Mouse (Mus musculus) lung, adult 2 months (tissue): ENCODE results near the gene Gm49661. TPM values are rescaled to one million over a fixed set of nuclear protein-coding genes. Genes with fewer than 3 reads are reported as not detected.

Experiments used
- DNase-seq: peaks from one replicate; pipeline ENCODE4 v3.0.0; 2022
- H3K4me1 ChIP-seq: fragments of 200-500 bp; 2 replicates; pipeline ENCODE4 v1.6.1; 2011; ENCODE audit warnings: low read length; ENCODE audit not compliant: control insufficient read depth, insufficient read depth
- H3K4me3 ChIP-seq: fragments of 200-500 bp; replicated peaks from 2 replicates; pipeline ENCODE3; 2011; ENCODE audit warnings: low read depth, mild to moderate bottlenecking, control low read depth, low read length; ENCODE audit errors: extremely low read depth
- CTCF ChIP-seq: fragments of 200-500 bp; IDR thresholded peaks from 2 replicates; pipeline ENCODE4 v1.5.1; 2011; ENCODE audit warnings: mild to moderate bottlenecking, low read length, control low read depth; ENCODE audit not compliant: insufficient read depth
- POLR2A ChIP-seq: fragments of 200-500 bp; IDR thresholded peaks from 2 replicates; pipeline ENCODE4 v1.6.1; 2011; ENCODE audit warnings: low read depth, mild to moderate bottlenecking, control low read depth, low read length, borderline replicate concordance; ENCODE audit errors: extremely low read depth
- WGBS: fragments of 180-500 bp; shearing (Covaris S2); methylation state at CpG from one replicate; pipeline ENCODE4 v1.1.7; 2018; 5-methylcytosine and 5-hydroxymethylcytosine counted together
- polyA plus RNA-seq: library from polyadenylated mRNA; depleted of rRNA; stranded (reverse); fragments of >200 nt; gene quantifications from 2 replicates; pipeline ENCODE4 v1.2.3, GENCODE M21; 2012

Gene Gm49661
- polyA plus RNA-seq, 1 experiment: not detected

GRCm38 (mm10) chr8:84977435-84978247 is 8.4 kb upstream of the Gm49661 start:
- DNase-seq: no peak
- under 1% methylated on average over 70 of the region's 70 CpGs for WGBS
- H3K4me1 ChIP-seq: peaks cover 34% of the 10 kb centered on the region

GRCm38 (mm10) chr8:84976763-84977434 is 7.7 kb upstream of the Gm49661 start:
- no peak for TF ChIP-seq POLR2A
- no peak for TF ChIP-seq CTCF
- Histone ChIP-seq H3K4me1 (peaks cover 27% of the 10 kb centered on the region), H3K4me3 (peak overlapping the region; percentile 71)
- peak; percentile 77 for DNase-seq
- WGBS: 1% methylated on average over 25 of the region's 25 CpGs

More at GRCm38 (mm10) chr8:84977435-84978247, 8.4 kb upstream of the Gm49661 start:
- TF ChIP-seq CTCF (no peak), POLR2A (peak; percentile 65; the same call in 1 of the 2 replicates)
- H3K4me3 ChIP-seq: peak overlapping the region; percentile 71

DNA sequence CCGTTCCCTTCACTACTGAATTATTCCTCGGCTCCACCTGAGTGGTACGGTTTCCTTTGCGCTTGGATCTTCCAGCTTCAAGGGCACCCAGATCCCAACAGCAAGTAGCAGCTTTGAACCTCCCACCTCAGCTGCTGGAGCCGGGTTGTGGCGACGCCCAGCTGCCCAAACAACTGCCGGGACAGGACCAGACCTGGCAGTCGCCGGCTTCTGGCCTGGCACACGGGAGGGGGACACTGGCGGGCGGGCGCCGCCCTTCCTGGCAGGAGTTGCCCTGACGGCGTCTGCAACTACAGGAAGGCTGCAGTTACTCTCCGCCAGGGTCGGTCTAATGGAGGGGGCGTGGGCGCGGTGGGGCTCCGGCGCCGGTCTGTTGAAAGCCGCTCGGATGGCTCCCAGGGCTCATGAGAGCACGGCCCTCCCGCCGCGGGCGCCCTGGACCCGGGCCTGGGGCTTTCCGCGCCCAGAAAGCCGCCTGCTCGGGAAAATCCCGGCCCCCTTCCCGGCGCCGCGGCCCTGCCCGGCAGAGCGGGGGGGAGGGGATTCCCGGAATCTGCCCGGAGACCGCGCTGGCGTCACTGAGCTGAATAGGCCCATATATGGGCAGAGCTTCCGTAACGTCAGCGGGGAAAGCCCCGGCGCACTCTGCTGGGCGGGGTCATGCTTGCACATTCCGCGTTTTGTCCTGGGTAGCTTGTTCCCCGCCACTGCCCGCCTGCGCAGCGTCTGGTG is 7.0 kb upstream of the Gm49661 start:
- Histone ChIP-seq H3K4me3 (peak overlapping the region; percentile 71), H3K4me1 (peaks cover 23% of the 10 kb centered on the region)
- no peak for TF ChIP-seq CTCF
- peak; percentile 97 for TF ChIP-seq POLR2A
- DNase-seq: peak; percentile 97
- 1% methylated on average over 56 of the region's 61 CpGs for WGBS

GRCm38 (mm10) chr8:84975434-84975833 is 6.2 kb upstream of the Gm49661 start:
- Histone ChIP-seq H3K4me1 (peaks cover 15% of the 10 kb centered on the region), H3K4me3 (no peak overlapping the region)
- TF ChIP-seq CTCF (peak; percentile 86), POLR2A (no peak)
- 29% methylated on average over 7 of the region's 7 CpGs for whole genome bisulfite sequencing
- peak; percentile 71 for DNase-seq

GRCm38 (mm10) chr8:84974543-84975142 is 5.4 kb upstream of the Gm49661 start:
- peaks cover 16% of the 10 kb centered on the region for H3K4me1 ChIP-seq

GRCm38 (mm10) chr8:84973803-84974542 is 4.7 kb upstream of the Gm49661 start:
- TF ChIP-seq POLR2A (no peak), CTCF (peak; percentile 77)
- 47% methylated on average over 4 of the region's 4 CpGs for WGBS

More at GRCm38 (mm10) chr8:84974543-84975142, 5.4 kb upstream of the Gm49661 start:
- TF ChIP-seq POLR2A: no peak
- no peak for TF ChIP-seq CTCF
- no peak for DNase-seq
- WGBS: 65% methylated on average over 8 of the region's 8 CpGs
- no peak overlapping the region for H3K4me3 ChIP-seq

DNA sequence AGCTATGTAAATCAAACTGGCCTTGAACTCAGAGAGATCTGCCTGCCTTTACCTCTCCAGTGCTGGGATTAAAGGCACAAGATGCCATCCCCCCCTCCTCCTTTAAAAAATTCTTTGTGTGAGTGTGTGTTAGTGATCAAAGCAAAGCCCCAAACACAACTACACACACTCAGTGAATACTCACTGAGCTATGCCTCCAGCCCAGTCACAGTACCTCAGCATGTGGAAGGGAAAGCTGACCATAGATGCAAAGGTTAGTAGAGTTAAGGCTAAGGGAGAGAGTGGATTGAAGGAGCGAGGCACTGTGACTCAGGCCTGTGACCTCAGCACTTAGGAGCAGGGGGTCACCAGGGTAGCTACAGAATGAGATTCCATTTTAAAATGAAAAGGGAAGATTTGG is 3.8 kb upstream of the Gm49661 start:
- Histone ChIP-seq H3K4me3 (no peak overlapping the region), H3K4me1 (peaks cover 11% of the 10 kb centered on the region)
- no peak for DNase-seq
- WGBS: 96% methylated on average over 1 of the region's 1 CpGs
- TF ChIP-seq CTCF: no peak
- TF ChIP-seq POLR2A: no peak

More at GRCm38 (mm10) chr8:84973803-84974542, 4.7 kb upstream of the Gm49661 start:
- peak; percentile 54 for DNase-seq
- Histone ChIP-seq H3K4me3 (no peak overlapping the region), H3K4me1 (peaks cover 14% of the 10 kb centered on the region)

DNA sequence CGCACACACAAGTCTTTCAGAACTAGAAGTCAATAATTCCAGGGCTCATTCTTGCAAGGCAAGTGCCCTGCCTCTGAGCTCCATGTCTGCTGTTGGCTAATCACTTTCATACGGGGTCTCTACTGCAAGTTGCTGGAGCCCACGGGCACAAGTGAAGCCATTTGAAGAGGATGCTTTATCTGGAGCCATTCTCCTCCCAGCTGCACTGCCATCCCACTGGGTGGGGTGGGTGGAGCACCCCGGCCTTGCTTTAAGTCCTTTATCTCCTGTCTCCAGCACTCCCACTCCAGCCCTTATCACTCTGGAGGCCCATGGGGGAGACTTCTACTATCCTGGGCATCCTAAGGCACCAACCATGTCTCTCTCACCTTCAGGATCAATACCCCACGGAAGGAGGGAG is 1.7 kb upstream of the Gm49661 start:
- TF ChIP-seq POLR2A (no peak), CTCF (no peak)
- DNase-seq: no peak
- H3K4me1 ChIP-seq: peaks cover 12% of the 10 kb centered on the region
- no peak overlapping the region for H3K4me3 ChIP-seq
- 62% methylated on average over 5 of the region's 5 CpGs for WGBS
